Mouse (Mus musculus) MN1 (cell line): ENCODE results near the gene Tldc1.

Experiments used
- DNase-seq: peaks from one replicate; pipeline ENCODE4 v3.0.0-alpha.2; 2016; ENCODE audit warnings: low spot score

Gene Tldc1

GRCm38 (mm10) chr8:119801168-119801567 lies 23.0 kb upstream of the Tldc1 start:
- peak; percentile 90 for DNase-seq

GRCm38 (mm10) chr8:119798965-119799264 lies 20.7 kb upstream of the Tldc1 start:
- DNase-seq: no peak

- DNase-seq: peak; percentile 67
These were observed 20.2 kb upstream of the Tldc1 start for GRCm38 (mm10) chr8:119798170-119798964.

- DNase-seq: no peak
These were observed 17.4 kb upstream of the Tldc1 start for GRCm38 (mm10) chr8:119795651-119796050.

GRCm38 (mm10) chr8:119794689-119795088 lies 16.5 kb upstream of the Tldc1 start:
- DNase-seq: no peak

GRCm38 (mm10) chr8:119791804-119792704 lies 13.8 kb upstream of the Tldc1 start:
- DNase-seq: peak; percentile 63

GRCm38 (mm10) chr8:119789581-119789980 lies 11.4 kb upstream of the Tldc1 start:
- no peak for DNase-seq

GRCm38 (mm10) chr8:119788607-119789381 lies 10.6 kb upstream of the Tldc1 start:
- DNase-seq: peak; percentile 53

- DNase-seq: no peak
These were observed 9.1 kb upstream of the Tldc1 start for GRCm38 (mm10) chr8:119787341-119787740.

- no peak for DNase-seq
These were observed 8.7 kb upstream of the Tldc1 start for GRCm38 (mm10) chr8:119786871-119787270.

GRCm38 (mm10) chr8:119785764-119786405 lies 7.7 kb upstream of the Tldc1 start:
- DNase-seq: no peak

GRCm38 (mm10) chr8:119784676-119785075 lies 6.5 kb upstream of the Tldc1 start:
- DNase-seq: no peak

- DNase-seq: no peak
These were observed 5.9 kb upstream of the Tldc1 start for GRCm38 (mm10) chr8:119784141-119784574.

- DNase-seq: no peak
These were observed 5.4 kb upstream of the Tldc1 start for GRCm38 (mm10) chr8:119783579-119783978.

GRCm38 (mm10) chr8:119782715-119783114 lies 4.5 kb upstream of the Tldc1 start:
- DNase-seq: peak; percentile 94

GRCm38 (mm10) chr8:119781086-119781840 lies 3.0 kb upstream of the Tldc1 start:
- peak; percentile 50 for DNase-seq

GRCm38 (mm10) chr8:119780402-119781049 lies 2.3 kb upstream of the Tldc1 start:
- DNase-seq: no peak

GRCm38 (mm10) chr8:119779013-119779737 lies 959 bp upstream of the Tldc1 start:
- peak; percentile 95 for DNase-seq

- peak; percentile 84 for DNase-seq
These were observed 451 bp downstream of the Tldc1 start for GRCm38 (mm10) chr8:119777765-119778164.
